Mouse (Mus musculus) MEL (cell line): ENCODE results near the gene Igsf6.

Experiments
- CTCF ChIP-seq, 3 experiments: IDR thresholded peaks in 2 of 3; conservative IDR thresholded peaks in 1 of 3; 2 replicates each; pipeline ENCODE4 v1.5.1; 2011 to 2012; ENCODE audit warnings: low read length in 3 of 3, low read depth in 2 of 3, mild to moderate bottlenecking in 2 of 3, improper control_type of control experiment in 1 of 3, inconsistent platforms in 1 of 3, mixed read lengths in 1 of 3, moderate library complexity in 1 of 3; ENCODE audit not compliant: control insufficient read depth in 1 of 3, insufficient read depth in 1 of 3, poor library complexity in 1 of 3, severe bottlenecking in 1 of 3
- NRF1 ChIP-seq: IDR thresholded peaks from 2 replicates; pipeline ENCODE4 v1.6.1; 2014; ENCODE audit warnings: low read depth, mild to moderate bottlenecking, inconsistent platforms, low read length, improper control_type of control experiment, moderate library complexity; ENCODE audit not compliant: poor library complexity, insufficient read depth, severe bottlenecking
- POLR2A ChIP-seq, 2 experiments: IDR thresholded peaks; 2 replicates each; pipeline ENCODE4 v1.6.1; 2011 to 2012; ENCODE audit warnings: low read length in 2 of 2, mild to moderate bottlenecking in 2 of 2, control low read depth in 1 of 2, improper control_type of control experiment in 1 of 2, low read depth in 1 of 2, moderate library complexity in 1 of 2; ENCODE audit not compliant: control insufficient read depth in 1 of 2, insufficient read depth in 1 of 2, poor library complexity in 1 of 2
- TBP ChIP-seq: IDR thresholded peaks from 2 replicates; pipeline ENCODE4 v1.8.0; 2011; ENCODE audit warnings: low read depth, low read length, improper control_type of control experiment

GRCm38 (mm10) chr7:121077829-121078228 is 3.5 kb upstream of the Igsf6 start:
- TF ChIP-seq CTCF (IDR thresholded peaks at IDR 0.05 in 2 of 3, conservative IDR thresholded peaks at IDR 0.05 in 1 of 3; ENCODE audit: control insufficient read depth in 1 of 3, insufficient read depth in 1 of 3, low read depth in 2 of 3, low read length in 3 of 3, poor library complexity in 1 of 3, severe bottlenecking in 1 of 3) (peak; percentile 50 to 74 (median 74)), NRF1 (no peak), POLR2A (IDR thresholded peaks at IDR 0.05; ENCODE audit: control insufficient read depth in 1 of 2, insufficient read depth in 1 of 2, low read depth in 1 of 2, low read length in 2 of 2, poor library complexity in 1 of 2) (no peak), TBP (no peak)
